Mouse (Mus musculus) neural tube, embryonic 10.5 days (tissue): ENCODE data around the gene Asb18.
A peak's percentile ranks its signal among the peaks of the same experiment; 100 is the strongest.

ENCODE experiments used
- DNase-seq: peaks from one replicate; pipeline ENCODE4 v3.0.0-alpha.2; 2017; ENCODE audit warnings: low spot score; ENCODE audit errors: extremely low spot score

Asb18 gene

DNA sequence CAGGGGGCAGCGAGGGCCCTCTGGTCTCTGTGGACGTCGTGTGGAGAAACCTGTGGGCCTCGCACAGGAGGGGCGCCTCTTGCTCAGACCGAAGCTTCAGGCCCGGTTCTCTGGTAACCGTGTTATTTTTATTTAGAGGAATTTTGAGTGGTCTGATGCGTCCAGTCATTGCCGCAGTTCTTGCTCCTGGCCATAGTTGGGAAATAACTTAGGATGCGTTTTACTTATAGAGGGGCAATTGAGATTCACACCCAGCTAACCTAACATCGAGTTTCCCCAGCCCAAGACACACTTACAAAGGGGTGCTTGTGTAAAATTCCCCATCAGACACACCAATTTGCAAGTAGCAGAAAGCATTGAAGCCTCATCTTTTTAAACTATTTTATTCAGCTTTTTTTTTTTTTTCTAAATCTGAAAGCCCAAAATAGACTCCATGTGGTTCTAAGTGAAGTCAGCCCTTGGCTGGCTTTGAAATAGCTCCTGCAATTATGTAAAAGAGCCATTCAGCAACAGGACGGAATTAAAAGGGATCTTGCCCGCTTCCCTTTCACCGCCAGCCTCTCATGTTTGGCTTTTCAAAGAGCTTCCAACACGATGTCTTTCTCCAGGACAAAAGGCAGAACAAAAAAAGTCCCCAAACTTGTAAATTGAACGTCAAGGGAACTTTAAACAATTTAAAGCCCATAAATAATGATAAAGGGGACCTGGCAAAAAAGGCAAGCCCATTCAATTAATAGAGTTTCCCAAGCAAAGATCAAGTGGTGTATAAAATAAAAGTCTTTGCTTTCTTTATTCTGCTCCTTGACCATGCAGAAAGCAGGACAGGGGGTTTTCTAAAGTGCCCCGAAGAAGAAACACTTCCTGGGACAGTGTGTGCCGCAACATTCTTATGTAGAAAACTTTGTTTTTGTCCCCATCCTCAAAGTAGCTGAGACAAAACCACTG, 79.9 kb downstream of the Asb18 start:
- DNase-seq, result peak; percentile 42

- DNase-seq, result peak; percentile 55
Measured at GRCm38 (mm10) chr1:89933786-89934185, 80.7 kb downstream of the Asb18 start.

DNA sequence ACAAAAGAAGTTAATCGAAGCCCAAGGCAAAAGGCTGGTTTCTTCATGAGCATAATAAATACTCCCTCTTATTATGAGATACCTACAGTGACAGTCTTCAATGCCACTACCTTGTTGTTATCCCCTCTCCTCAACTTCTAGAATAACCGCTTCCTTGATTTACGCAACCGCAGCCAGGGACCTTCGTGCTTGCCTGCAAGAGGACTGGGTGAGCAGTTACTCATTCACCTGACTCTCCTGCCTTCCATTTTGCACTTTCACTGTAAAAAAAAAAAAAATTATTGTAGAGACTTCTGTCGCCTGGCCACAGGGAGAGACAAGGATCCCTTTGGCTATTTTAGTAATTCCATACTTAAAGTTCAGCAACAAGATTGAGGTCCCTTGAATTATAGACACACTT, 81.4 kb downstream of the Asb18 start:
- no peak for DNase-seq

DNA sequence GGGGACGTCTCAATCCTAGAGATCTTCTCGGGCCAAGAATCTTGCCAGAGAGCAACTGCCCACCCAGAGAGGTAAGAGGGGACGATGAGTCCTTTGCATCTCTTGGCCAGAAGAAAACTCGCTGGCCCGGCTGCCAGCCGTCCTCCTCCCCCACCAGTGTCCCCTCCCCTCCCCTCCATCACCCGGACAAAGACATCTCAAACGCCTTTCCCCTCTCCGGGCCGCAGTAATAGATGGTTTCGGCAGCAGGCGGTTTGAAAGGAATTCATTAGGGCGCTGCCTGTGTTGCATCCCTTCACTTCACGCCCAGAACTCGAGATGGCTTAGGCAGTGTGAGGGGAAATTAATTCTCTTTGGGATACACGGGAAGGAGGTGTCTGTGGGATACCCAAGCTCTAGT, 81.8 kb downstream of the Asb18 start:
- peak; percentile 75 for DNase-seq

- peak; percentile 65 for DNase-seq
Measured at GRCm38 (mm10) chr1:89932021-89932423, 82.4 kb downstream of the Asb18 start.

GRCm38 (mm10) chr1:89931120-89931519, 83.3 kb downstream of the Asb18 start, which contains the start of gene Gbx2:
TSS of gene Gbx2 (minus strand) at chr1:89931179.
- DNase-seq, result peak; percentile 93

GRCm38 (mm10) chr1:89930551-89930950, 83.9 kb downstream of the Asb18 start:
- DNase-seq, result no peak

DNA sequence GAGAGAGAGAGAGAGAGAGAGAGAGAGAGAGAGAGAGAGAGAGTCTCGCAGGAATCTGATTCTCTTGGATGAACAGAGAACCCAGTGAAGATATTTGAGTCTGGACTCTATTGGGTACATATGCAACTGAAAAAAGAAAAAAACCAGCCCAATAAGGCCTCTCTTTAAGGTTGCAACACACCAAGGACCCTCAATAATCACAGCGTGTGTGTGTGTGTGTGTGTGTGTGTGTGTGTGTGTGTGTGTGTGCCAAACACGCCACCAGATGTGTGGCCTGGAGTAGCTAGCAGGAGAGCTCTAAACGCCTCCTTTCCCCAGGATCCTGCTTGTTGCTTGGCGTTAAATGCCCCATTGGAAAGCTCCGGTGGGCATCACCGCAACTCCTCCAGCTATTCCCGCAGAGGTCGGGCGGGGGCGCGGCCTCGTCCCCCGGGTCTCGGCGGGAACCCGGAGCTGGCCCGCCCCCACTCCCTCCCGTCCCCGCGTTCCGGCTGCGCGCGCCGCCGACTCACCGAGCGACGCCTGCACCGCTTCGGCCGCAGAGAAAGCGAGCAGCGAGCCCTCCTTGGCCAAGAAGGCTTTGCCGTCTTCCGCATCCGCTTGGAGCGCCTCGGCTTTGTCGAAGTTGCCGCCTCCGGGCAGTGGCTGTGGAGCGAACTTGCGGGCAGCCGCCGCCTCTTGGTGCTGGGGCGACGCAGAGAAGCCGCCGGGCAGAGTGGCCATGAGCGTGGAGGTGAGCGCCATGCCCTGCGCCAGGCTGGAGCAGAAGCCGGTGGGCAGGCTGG, 84.6 kb downstream of the Asb18 start:
- DNase-seq, result peak; percentile 82

- peak; percentile 58 for DNase-seq
Measured at GRCm38 (mm10) chr1:89929181-89929580, 85.3 kb downstream of the Asb18 start.

DNA sequence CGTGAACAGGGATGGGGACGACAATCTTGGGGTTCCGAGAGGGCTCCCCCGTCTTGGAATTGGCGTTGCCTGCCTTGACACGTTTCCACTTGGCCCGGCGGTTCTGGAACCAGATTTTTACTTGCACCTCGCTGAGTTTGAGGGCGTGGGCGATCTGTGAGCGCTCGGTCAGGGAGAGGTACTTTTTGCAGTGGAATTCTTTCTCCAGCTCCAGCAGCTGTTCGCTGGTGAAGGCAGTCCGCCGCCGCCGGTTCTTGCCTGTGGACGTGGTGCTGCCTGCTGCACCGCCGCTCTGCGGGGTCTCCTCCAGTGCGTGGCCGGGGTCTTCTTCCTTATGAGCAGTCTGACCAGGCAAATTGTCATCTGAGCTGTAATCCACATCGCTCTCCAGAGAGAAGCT, 85.8 kb downstream of the Asb18 start:
- peak; percentile 54 for DNase-seq

GRCm38 (mm10) chr1:89927061-89927661, 87.3 kb downstream of the Asb18 start:
- peak; percentile 75 for DNase-seq

DNA sequence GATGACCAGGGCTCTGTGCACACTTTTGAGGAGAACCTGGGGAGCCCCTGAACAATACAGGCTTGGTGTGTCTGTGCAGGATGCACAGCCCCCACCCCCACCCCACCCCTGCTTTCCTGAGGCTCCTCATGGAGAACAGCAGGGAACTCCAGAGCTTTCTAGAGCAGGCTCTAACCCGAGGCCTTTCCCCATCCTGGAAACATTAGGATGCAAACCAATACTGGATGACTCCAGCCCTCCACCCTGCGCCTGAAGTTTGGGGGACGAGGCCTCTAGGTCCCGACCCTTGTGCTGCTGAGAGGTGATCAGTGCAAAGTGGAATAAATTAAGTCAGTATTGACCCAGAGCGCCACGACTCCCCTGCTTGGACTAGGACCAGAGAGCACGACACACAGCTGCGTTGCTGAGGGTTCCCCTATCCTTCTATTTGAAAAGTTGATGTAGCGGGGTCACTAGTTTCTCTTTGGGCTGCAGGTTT, 87.8 kb downstream of the Asb18 start:
- DNase-seq, result no peak

- DNase-seq, result peak; percentile 34
Measured at GRCm38 (mm10) chr1:89925501-89926190, 88.8 kb downstream of the Asb18 start.

DNA sequence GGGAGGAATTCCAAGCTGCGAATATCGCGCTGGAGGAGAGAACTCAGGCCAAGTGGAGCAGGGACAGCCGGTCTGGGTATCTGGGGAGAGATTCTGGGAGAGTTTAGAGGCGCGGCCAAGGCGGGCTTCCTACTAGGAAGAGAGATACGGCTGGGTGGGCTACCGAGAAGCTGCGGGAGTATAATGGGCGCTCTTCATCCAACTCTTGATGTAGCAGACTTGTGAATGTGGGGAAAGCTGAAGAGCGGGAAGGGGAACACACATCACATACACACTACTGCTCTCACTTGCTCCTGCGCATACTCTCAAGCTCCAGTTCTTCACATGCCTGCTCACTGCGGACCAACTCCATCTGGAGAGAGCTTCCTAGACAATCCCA, 90.8 kb downstream of the Asb18 start:
- no peak for DNase-seq

DNA sequence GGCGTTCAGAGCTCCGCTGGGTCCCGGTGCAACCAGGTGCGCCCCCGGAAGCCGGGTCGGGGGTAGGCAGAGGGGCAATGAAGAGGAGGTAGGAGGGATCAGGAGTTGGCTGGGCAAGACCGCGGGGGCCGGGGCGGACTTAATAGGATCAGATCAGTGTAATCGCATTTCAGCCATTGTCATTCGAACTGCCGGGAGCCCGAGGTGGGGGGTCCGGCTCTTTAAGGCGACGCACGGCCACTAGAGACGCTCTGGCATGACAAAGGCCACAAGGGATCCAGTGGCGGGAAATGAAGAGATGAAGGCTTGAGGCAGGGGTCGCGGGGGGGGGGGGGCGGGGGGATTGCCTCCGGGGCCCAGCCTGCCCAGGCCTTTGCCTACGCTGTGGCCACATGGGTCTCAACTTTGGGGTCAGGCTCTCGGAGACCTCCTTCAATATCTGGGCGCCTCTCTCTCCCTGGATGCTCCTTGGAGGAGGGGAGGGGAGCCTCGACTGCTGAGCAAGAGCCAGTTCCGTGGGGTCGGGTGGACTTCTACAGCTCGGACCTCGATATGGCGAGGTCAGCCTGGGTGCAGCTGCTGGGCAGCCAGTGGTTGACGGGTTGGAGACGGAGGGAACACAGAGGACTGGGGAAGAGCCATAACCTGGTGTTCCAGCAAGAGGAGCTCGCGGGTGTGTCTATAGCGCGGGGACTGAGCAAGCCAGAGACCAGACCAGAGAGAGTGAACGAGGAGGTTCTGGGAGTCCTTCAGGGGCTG, 91.4 kb downstream of the Asb18 start:
- peak; percentile 67 for DNase-seq

DNA sequence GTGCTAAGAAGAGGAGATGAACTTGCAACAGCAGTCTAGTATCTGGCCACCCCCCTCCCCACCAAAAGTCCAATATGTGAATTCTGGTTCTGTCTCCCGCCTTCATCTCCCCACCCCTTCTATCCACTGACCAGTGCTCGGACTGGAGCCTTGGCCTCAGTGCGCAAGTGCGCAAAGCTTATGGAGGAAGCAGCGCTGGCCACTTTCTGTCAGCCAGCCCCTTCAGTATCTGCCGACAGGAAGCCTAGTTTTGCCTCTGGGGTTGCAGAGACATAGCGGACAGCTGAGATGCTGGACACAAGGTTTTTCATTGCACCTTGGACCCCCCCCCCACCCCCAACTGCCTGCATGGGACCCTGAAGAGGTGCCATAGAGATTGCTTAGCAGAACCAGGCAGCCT, 92.2 kb downstream of the Asb18 start:
- DNase-seq, result no peak

DNA sequence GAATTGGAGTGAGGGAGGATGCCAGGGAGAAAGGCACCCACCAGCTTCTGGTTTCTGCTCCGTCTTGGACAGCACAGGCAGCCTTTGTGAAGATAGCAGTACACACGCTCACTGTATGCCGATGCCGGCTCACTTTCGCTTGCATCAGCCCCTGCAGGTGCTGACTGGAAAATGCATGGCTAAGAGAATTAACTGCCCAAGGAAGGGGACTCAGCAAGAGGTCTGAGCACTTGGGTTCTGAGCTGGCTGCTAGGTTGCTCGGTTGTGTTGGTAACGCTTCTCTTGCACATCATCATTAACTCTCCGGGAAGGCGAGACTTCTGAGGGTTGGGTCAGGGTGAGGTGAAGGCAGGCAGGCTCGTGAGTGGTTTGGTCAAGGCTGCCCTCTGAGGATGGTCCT, 92.7 kb downstream of the Asb18 start:
- no peak for DNase-seq

GRCm38 (mm10) chr1:89919206-89919605, 95.3 kb downstream of the Asb18 start:
- no peak for DNase-seq

GRCm38 (mm10) chr1:89918111-89918510, 96.4 kb downstream of the Asb18 start:
- no peak for DNase-seq

DNA sequence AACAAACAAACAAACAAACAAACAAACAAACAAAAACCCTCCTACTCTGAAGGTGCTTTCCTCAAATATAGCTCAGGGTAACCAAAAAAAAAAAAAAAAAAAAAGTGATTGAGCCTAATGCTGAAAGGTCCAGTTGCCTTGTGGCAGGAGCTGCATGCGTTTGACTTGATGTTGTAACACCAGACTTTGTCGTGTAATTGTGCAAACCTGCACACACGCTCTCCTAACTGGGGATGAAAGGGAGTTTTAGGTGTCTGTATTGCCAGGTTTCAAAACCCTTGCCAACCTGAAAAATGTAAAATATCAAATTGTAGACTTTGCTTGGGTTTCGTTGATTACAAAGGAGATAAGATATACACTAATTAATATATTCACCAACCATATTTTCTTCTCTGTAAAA, 100.9 kb downstream of the Asb18 start:
- DNase-seq, result no peak
